Mouse (Mus musculus) lung, postnatal 36 days (tissue): ENCODE results near the gene Cnksr3.

Experiments
- DNase-seq: peaks from one replicate; pipeline ENCODE4 v3.0.0; 2022; ENCODE audit warnings: mixed read lengths

Cnksr3 gene

DNA sequence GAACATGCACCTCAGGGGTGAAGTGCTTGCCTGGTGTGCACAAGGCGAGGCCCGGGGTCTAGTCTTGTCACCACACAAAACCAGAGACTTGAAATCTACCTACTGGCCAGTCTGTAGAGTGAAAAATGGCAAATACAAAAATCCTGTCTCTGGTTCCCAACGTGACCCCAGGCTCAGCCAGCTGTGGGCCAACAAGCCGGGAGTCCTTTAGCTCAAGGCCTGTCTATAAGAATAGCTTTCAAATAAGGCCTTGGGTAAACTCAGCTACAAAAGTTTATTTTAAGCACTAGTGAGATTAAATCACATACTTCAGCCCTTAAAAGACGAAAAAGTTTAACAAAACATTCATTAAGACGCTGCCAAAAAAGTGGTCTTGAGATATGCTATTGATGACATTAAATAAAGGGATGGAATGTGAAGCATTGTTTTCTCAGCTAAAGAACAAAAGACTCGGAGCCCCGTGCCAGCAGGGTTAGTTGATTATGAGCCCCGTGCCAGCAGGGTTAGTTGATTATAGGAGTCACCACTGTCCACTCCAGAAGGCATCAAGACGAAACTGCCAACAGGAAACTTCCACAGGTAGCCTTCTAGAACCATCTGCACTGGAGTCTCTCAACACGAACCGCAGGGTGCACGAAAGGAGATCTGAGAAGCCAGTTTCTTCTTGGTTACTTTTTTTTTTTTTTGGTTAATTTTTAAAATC is 67.8 kb downstream of the Cnksr3 start:
- DNase-seq, result peak; percentile 65

DNA sequence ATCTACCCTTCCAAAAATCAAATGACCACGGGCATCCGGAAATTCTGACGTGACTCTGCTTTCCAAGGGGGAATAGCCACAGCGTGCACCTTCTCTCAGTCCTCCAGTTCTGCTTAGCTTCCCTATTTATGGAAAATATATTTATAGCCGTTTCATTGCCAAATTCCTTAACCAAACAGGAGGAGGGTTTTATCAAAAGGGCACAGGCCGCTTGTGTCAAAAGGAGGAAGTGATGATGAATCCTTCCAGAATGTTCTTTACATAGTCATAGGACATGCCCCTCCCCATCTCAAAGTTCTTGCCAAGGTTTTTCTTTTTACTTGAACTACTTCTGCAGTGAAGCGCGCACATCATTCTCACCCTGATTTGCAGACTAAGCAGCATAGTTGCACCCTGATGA is 69.8 kb downstream of the Cnksr3 start:
- peak; percentile 73 for DNase-seq

- peak; percentile 28 for DNase-seq
These were observed 71.8 kb downstream of the Cnksr3 start for GRCm38 (mm10) chr10:7140282-7140681.

DNA sequence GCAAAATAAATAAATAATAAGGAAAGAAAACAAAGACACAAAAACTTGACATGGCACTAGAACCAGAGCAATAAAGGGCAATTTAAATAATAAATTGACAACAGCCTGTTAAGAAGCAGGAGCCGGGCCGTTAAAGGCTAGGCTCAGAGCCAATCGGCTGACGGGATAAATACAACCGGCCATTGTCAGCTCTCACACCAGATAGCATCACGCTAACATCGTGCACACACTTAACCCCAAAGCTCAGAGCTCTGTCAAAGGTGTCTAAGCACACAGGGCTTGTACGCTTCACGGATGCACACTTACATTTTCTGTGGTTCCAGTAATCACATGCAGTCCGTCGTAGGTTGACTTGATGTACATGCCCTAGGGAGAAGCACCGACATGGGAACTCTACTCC is 74.0 kb downstream of the Cnksr3 start:
- no peak for DNase-seq

- no peak for DNase-seq
These were observed 76.3 kb downstream of the Cnksr3 start for GRCm38 (mm10) chr10:7135751-7136150.

DNA sequence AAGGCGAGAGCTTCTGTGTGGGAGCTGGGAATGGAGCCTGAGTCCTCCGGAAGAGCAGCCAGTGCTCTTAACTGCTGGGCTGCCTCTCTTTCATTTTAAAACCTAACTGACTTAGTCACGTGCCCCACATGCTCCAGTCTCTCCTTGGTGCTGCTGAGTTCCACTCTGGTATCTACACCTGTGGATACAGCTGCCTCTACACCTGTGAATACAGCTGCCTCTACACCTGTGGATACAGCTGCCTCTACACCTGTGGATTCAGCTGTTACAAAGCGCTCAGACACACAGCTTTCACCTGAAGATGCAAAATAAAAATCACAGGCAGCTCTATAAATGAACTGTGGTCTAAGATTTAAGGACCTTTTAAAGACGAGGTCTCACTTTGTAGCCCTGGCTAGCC is 79.0 kb downstream of the Cnksr3 start:
- DNase-seq, result no peak

DNA sequence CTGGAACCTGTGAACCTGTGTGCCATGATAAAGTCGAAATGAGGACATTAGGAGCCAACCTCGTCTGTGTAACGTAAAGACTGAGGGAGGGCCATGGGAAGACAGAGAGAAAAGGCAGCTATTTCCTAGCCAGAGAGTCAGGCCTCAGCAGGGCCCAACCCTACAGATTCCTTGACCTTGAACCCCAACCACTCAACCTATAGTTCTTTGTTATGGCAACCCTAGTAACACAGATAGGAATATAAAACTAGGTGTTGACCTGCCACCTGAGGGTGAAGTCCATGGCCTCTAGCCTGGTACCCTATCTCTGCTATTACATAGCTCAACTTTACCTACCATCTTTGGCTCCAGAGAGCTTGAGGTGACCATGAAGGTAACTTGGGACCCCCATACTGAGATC is 80.6 kb downstream of the Cnksr3 start:
- DNase-seq, result no peak

DNA sequence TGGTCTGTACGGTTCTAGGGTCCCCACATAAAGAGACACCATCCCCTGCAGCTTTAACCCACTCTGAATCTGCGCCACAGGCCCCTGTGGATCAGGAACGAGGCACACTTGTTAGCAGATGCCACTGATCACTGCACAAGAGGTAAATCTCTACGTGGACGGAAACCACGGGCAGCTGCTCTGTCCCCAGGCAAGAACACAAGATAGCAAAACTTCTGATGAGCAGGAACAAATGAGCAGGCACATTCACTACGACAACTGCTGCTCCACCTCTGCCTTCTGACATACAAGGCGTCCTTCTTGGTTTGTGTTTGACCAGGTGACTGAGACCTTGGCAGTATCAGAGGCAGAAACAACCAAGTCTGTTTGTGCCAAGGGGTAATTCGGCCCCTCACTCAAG is 84.2 kb downstream of the Cnksr3 start:
- DNase-seq, result no peak

- DNase-seq, result no peak
These were observed 85.2 kb downstream of the Cnksr3 start for GRCm38 (mm10) chr10:7126882-7127281.

GRCm38 (mm10) chr10:7126287-7126686 is 85.8 kb downstream of the Cnksr3 start:
- DNase-seq, result no peak

DNA sequence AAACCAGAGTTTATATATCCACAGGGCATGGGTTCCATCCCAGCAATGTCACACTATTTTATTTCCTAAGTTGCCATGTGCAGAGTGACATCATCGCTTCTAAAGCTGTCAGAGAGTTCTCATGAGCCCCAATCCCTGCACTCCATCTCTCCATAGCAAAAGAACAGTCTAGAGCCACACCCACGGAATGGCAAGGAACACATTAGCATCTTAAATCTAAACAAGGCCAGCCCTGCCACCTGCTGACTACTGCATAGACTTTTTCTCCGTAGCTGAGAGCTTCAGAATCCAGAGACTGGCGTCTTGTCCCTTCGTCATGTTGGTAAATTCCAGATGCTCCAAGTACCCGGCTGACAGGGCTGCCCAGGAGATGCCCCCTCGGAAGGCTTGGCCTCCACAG is 87.0 kb downstream of the Cnksr3 start:
- DNase-seq, result no peak

- DNase-seq, result peak; percentile 39
These were observed 89.7 kb downstream of the Cnksr3 start for GRCm38 (mm10) chr10:7122294-7122693.

DNA sequence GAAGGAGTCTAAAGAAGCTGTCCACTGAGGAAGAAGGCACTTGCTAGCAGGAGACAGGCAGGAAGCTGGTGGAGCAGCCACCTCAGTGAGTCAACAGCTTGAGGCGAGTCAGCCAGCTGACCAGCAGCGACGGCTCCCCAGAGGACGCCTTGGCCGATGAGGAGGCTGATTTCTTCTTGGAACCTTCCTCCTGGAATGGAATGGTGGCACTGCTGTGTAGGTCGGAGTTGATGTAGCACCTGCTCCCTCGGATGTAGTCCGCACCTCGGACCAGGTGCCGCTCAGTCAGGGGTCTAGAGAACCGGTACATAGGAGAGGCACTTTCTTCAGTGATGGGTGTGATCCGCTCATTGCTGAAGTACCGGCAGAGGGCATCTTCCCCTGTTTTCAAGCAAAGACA is 91.8 kb downstream of the Cnksr3 start:
- no peak for DNase-seq

DNA sequence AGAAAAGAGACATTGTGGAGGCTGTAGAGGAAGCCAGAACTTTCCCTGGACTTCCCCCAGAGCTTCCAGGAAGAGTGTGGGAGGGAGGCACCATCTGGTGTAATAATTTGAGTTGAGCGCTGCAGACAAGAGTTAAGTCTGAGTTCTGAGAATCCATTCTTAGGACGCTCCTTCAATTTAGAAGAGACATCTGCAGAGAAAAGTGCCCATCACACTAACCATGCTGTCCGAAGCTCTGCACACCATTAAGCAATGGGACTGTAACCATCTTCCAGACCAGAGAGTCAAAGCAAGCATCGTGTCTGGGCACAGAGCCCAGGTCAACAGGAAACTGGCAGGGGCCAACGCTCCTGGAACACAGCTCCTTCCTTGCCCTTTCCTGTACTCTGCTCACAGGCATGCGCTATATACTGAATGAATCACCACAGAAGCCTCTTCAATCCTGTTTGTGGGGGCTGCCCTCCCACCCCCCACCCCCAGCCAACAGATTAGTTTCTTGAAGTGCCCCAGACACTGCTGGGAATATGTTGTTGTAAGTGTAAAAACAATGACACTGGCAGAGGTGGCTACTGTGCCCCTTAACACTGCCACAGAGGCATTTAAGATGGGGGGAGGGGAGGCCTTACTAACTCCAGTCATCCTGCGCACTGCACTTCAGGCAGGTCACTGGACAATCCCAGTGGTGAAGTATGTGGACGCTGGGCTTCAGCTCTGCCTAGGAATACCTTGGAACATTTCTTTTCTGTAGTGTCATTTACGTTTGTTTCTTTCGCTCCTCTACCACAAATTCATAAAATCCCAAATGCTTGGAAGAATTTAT is 93.6 kb downstream of the Cnksr3 start:
- peak; percentile 91 for DNase-seq

- DNase-seq, result no peak
These were observed 94.3 kb downstream of the Cnksr3 start for GRCm38 (mm10) chr10:7117785-7118184.

DNA sequence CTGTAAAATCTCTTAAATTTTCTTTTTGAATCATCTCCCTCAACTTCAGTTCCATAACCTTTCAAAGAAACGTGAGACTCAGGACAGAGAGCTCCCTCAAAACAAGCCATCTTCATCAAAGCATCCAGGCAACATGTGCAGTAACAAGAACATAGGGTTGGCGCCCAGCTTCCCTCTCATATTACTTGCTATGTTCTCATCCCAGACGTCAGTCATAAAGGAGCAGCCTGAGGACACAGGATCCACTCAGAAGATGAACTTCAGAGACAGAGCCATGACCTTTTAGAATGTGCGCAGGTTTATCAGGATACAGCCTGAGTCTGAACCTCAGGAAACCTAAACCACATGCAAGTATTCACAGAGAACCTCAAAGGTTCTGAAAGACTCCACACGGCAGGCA is 97.2 kb downstream of the Cnksr3 start:
- DNase-seq, result no peak

DNA sequence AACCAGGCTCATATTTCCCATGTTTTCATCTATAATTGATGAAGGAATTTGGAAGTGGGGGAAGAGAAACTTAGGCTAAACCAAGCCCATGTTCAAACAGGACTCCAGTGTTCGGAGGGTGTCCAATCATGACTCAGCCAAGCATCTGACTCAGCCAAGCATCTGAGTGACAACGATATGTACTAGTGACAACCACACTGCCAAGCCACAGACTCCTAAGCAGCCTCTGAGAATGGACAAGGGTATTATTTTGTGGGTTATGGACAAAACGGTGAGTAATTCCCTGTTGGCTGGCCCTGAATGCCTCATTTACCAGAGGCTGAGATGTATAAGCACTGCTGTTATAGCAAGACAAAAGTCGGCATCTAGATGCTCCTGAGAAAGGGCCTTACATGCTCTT is 98.3 kb downstream of the Cnksr3 start:
- DNase-seq, result no peak

- no peak for DNase-seq
These were observed 98.9 kb downstream of the Cnksr3 start for GRCm38 (mm10) chr10:7113144-7113543.

- DNase-seq, result no peak
These were observed 100.5 kb downstream of the Cnksr3 start for GRCm38 (mm10) chr10:7111462-7112000.

DNA sequence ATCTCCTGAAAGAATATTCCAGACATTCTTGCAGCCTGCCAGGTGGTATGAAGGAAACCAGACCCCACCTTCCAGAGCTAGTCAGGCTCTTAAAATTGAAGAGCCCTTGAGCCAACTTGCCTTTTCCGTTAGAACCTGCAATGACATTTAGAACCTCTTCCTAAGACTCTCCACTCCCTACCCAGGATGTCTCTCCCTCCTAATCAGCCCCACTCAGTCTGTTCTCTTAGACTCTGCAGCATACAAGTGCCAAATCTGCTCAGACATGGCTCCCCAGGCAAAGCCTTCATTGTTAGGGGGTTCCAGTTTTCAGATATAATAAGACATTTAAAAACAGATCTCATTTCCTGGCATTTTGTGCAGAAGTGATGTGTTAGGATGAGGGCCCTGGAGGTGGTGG is 108.2 kb downstream of the Cnksr3 start:
- no peak for DNase-seq

DNA sequence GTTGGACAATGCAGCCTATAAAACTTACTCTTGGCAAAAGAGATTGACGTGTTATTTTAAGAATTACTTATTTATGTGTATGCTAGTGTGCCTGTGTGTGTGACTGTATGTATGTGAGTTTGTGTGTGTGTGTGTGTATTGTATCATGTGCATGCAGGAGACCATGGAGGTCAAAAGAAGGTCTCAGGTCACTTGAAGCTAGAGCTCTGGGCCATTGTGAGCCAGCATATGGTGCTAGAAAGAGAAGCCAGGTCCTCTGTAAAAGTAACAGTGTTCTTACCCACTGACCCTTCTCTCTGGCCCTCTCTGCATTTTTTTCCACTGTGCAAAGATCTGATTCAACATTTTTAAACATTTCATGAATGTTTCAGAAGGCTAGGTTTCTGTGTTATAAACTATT is 134.1 kb downstream of the Cnksr3 start:
- no peak for DNase-seq

GRCm38 (mm10) chr10:7077389-7077808 is 134.6 kb downstream of the Cnksr3 start:
- DNase-seq, result no peak

DNA sequence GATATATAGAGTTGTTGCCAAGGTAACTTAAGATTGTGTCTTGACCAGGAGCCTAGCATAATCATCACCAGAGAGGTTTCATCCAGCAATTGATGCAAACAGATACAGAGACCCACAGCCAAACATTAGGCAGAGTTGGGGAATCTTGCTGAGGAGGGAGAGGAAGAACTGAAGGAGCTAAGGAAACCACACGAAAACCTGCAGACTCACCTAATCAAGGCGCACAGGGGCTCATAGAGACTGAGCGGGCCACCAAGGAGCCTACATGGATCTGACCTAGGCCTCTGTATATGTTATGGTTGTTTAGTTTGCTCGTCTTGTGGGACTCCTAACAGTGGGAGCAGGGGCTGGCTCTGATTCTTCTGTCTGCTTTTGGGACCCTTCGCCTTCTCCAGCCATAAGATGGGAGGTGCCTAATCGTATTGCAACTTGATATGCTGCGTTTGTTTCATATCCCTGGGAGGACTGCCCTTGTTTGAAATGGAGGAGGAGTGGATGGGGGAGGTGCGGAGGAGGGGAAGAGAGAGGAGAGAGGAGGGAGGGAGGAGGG is 135.3 kb downstream of the Cnksr3 start:
- DNase-seq, result no peak

- DNase-seq, result peak; percentile 85
These were observed 135.8 kb downstream of the Cnksr3 start for GRCm38 (mm10) chr10:7076201-7076600.
